Mouse (Mus musculus): ENCODE data around the gene Zdhhc17. TPM values are rescaled to one million over a fixed set of nuclear protein-coding genes. Genes with fewer than 3 reads are reported as not detected.

The Zdhhc17 gene
- 65.1 TPM for total RNA-seq (2023)

DNA sequence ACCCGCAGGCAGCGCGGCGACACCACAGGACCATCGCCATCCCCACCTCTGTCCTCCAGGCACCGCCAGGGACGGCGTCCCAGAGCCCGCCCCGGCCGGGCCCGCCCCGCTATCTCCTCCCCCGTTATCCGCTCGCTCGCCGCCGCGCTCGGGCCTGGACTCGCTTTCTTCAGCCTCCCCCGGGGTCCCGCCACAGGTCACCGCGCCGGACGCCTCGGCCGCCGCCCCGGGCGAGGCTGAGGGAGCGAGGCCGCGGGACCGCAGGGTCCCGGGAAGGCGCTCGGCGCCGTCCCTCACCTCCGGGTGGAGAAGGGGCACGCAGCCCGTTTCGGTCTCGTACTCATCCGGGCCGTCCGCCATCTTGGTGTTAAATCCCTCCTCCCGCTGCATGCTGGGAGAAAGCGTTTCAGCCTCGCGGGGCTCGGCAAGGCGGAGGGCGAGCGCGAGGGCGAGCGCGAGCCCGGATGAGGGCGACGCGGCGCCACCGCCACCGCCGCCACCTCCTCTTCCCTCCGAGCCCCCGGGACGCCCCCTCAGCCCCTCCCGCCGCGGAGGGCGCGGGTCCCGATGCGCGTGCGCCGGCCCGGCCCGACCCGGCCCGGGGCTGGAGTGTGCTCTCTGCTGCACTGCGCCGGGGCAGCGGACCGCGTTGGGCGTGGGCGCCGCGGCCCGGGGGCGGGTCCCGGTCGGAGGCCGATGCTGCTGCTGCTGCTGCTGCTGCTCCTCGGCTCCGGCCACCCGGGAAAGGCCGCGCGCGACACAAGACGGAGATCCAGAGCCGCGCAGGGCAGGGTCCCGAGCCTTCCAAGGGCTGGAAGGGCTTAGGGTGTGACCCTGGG, at the start of gene Zdhhc17:
Gene Zdhhc17 (minus strand): TSS at position 500 of the 839 bp plus-strand sequence.

DNA sequence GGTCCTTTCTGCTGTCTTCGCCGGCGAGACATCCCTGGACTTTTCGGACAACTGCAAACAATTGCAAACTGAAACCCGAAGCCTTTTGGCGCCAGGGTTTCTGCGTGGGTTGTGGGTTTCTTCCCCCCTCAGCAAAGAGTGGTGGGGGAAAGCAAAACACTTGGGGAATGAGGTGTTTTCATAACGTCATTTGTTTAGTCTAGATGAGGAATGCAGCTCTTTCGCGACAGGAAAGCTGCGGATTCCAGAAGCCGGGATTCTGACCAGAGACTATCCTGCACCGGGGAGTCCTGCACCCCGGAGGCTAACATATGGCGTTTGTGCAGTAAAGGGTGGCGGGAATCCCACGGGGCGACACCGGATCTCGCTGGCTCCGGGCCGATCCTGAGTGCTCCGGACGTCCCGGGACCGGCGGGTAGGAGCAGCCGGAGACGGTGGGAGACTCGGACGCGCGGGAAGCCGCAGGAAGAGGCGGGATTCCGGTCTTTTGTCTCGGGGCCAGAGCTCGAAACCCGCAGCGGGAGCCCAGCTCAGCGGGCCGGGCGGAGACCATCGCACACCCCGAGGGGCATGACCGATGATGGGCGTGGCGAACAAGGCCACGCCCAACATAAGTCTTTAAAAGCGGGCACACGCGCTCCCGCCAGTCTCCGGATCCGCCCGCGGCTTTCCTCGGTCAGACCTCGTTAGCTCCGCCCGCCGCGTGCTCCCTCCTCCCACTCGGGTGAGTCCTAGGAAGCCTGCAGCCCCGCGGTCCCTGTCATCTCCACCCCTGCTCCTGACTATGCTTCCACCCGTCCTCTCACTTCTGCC, 90.2 kb downstream of the Zdhhc17 start, which contains the start of gene Csrp2:
Gene Csrp2 (plus strand): TSS at position 259 of the 813 bp plus-strand sequence.

Other genes with a start within 250 kb of the Zdhhc17 start
- 7.1 TPM for gene Csrp2, start 90.4 kb downstream of the Zdhhc17 start, total RNA-seq (2023)
- gene Osbpl8, start 154.6 kb upstream of the Zdhhc17 start, total RNA-seq (2023): 69.6 TPM

All from CD4-positive naive resting alpha-beta T cell, adult 57 days (primary cell).